Mouse (Mus musculus) hindbrain, embryonic 16.5 days (tissue): Measurements from ENCODE around the gene Nrip1. TPM values are rescaled to one million over a fixed set of nuclear protein-coding genes. Genes with fewer than 3 reads are reported as not detected.

Experiments
- ATAC-seq: fragments of 200-750 bp; cut with Nextera tagmentation; 2 replicates; pipeline ENCODE4 v1.8.0; 2017; ENCODE audit warnings: moderate TSS enrichment, moderate library complexity
- H3K27ac ChIP-seq: fragments of 300-500 bp; sonication (generic); 2 replicates; pipeline ENCODE4 v1.5.1; 2014; ENCODE audit warnings: low read depth, mild to moderate bottlenecking, control low read depth, low read length, moderate library complexity
- H3K27me3 ChIP-seq: fragments of 300-500 bp; sonication (generic); replicated peaks from 2 replicates; pipeline ENCODE4 v1.6.1; 2014; ENCODE audit warnings: low read length; ENCODE audit not compliant: control insufficient read depth, insufficient read depth
- H3K36me3 ChIP-seq: fragments of 300-500 bp; sonication (generic); 2 replicates; pipeline ENCODE4 v1.6.1; 2014; ENCODE audit warnings: mild to moderate bottlenecking, low read length, moderate library complexity, mixed read lengths; ENCODE audit not compliant: control insufficient read depth, insufficient read depth
- H3K4me1 ChIP-seq: fragments of 300-500 bp; sonication (generic); 2 replicates; pipeline ENCODE4 v1.6.1; 2014; ENCODE audit warnings: low read depth, low read length; ENCODE audit not compliant: control insufficient read depth, insufficient read depth
- H3K4me2 ChIP-seq: fragments of 300-500 bp; sonication (generic); 2 replicates; pipeline ENCODE4 v1.6.1; 2014; ENCODE audit warnings: mild to moderate bottlenecking, low read length, control low read depth, moderate library complexity
- H3K4me3 ChIP-seq: fragments of 300-500 bp; sonication (generic); 2 replicates; pipeline ENCODE4 v1.5.1; 2014; ENCODE audit warnings: mild to moderate bottlenecking, low read length, control low read depth, moderate library complexity
- H3K9ac ChIP-seq: fragments of 300-500 bp; sonication (generic); 2 replicates; pipeline ENCODE4 v1.6.1; 2014; ENCODE audit warnings: low read depth, mild to moderate bottlenecking, control low read depth, low read length, moderate library complexity
- H3K9me3 ChIP-seq: fragments of 300-500 bp; sonication (generic); 2 replicates; pipeline ENCODE4 v1.6.1; 2014; ENCODE audit warnings: mild to moderate bottlenecking, low read length, moderate library complexity; ENCODE audit not compliant: control insufficient read depth
- WGBS: fragments of 180-500 bp; shearing (Covaris S2); extraction: QIAGEN DNeasy Blood & Tissue Kit; methylation state at CpG from one replicate; pipeline ENCODE4 v1.1.7; 2014; 5-methylcytosine and 5-hydroxymethylcytosine counted together
- polyA plus RNA-seq: library from polyadenylated mRNA; unstranded; fragments of >200 nt; fragmentation: Nextera tagmentation; extraction: Ambion mirVana; gene quantifications from 2 replicates; pipeline ENCODE4 v1.2.1, GENCODE M21; 2015

Nrip1 gene
- polyA plus RNA-seq, 1 experiment from 2014 or later: 29.0 TPM

GRCm38 (mm10) chr16:76316940-76317822, 56.4 kb downstream of the Nrip1 start:
- Histone ChIP-seq H3K27me3 (no peaks in the 10 kb centered on the region), H3K9ac (no peak overlapping the region), H3K4me3 (no peak overlapping the region), H3K4me1 (peaks cover 28% of the 10 kb centered on the region), H3K9me3 (no peaks in the 10 kb centered on the region), H3K4me2 (no peak overlapping the region), H3K27ac (no peak overlapping the region), H3K36me3 (no peaks in the 10 kb centered on the region)
- no peak for ATAC-seq
- 80% methylated on average over 22 of the region's 22 CpGs for WGBS

DNA sequence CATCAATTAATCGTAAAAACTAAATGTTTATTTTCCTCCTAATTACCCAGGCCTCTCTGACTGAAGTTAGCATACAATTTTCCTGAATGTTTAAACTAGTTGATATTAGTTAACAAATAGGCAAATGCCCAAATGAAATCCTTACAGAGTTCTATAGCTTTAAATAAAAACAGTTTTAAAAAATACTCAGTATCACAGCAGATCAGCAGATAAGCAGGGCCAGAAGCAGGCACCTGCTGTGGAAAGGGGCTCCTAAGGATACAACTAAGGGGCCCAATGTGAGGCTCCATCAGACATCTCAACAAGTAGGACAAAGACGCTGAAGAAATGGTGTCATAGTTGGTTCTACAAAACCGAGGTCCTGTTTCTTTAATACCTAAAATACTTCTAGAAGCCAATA, 58.0 kb downstream of the Nrip1 start:
- no peaks in the 10 kb centered on the region for H3K27me3 ChIP-seq
- no peak overlapping the region for H3K9ac ChIP-seq
- WGBS: 91% methylated on average over 3 of the region's 3 CpGs
- H3K9me3 ChIP-seq: no peaks in the 10 kb centered on the region
- no peak for ATAC-seq
- no peak overlapping the region for H3K4me3 ChIP-seq
- no peak overlapping the region for H3K4me2 ChIP-seq
- no peak overlapping the region for H3K27ac ChIP-seq
- H3K4me1 ChIP-seq: peaks cover 18% of the 10 kb centered on the region
- H3K36me3 ChIP-seq: no peaks in the 10 kb centered on the region

DNA sequence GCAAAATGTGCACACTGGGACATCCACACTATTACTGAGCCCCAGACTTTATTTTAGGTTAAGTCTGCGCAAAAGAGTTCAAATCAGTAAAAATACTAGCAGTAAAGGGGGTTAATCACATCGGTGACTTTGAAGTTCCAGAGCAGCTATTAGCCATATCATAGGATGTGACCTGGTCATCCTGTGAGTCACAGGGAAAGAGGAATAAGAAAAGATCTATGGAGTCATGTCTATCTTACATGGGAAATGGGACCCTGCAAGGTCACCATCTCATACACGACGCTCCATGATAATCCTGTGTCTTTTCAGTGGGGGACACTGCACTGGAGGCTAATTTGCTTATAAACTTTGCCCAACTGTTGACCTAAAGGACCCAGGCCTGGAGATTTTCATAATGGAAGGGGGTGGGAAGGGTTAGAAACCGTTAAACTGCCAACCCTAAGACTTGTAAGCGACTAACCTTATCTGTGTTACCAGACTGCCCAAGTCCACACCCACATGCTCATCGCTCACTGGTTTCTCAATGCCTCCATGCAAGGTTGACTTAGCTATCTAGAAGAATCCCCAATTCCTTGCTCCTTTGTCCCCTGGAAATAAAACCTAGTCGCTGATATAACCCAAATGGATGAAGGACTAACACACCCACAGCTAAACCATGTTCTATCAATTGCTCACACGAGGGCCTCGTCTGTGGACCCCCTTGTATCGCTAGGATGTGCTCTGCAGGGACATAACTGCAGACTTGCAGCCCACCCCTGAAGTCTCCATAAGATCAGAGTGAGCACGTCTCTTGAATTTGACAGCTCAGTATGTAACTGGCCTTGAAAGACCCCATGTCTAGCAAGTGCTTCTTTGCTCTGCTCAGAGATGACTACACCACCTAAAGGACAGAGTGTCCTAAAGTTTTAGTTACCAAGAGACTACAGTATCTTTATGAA, 59.3 kb downstream of the Nrip1 start:
- 88% methylated on average over 12 of the region's 12 CpGs for WGBS
- peaks cover 9% of the 10 kb centered on the region for H3K4me1 ChIP-seq
- no peaks in the 10 kb centered on the region for H3K9me3 ChIP-seq
- no peaks in the 10 kb centered on the region for H3K36me3 ChIP-seq
- H3K4me3 ChIP-seq: no peak overlapping the region
- H3K27me3 ChIP-seq: no peaks in the 10 kb centered on the region
- H3K9ac ChIP-seq: no peak overlapping the region
- no peak overlapping the region for H3K4me2 ChIP-seq
- no peak overlapping the region for H3K27ac ChIP-seq
- no peak for ATAC-seq

DNA sequence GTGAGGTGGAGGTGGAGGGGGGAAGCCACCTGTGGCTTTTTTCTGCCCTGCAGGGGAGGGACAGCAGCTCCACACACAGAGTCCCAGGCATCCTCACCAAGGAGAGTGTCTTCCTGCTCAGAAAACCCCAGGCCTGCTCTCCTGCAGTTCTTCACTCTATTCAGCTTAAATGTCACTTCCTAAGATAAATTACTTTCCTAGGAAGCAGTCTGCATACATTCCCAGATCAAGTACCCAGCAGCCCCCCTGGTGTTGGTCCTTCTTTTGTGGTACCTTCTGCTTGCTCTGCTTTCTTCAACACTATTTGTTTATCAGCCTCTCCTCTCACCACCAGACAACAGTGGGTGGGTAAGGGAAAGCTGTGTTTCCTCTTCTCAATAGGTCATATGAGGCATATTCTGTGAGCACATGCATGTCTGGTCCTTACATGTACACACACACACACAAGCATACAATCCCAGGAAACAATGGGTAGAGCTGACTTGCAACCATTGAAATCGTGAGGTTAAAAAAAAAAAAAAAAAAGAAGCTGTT, 60.7 kb downstream of the Nrip1 start:
- Histone ChIP-seq H3K36me3 (no peaks in the 10 kb centered on the region), H3K27ac (no peak overlapping the region), H3K9ac (no peak overlapping the region), H3K4me2 (no peak overlapping the region), H3K9me3 (no peaks in the 10 kb centered on the region), H3K4me1 (peaks cover 4% of the 10 kb centered on the region; the same call in 1 of the 2 replicates), H3K4me3 (no peak overlapping the region), H3K27me3 (no peaks in the 10 kb centered on the region)
- ATAC-seq: no peak
- WGBS: 33% methylated on average over 1 of the region's 1 CpGs

DNA sequence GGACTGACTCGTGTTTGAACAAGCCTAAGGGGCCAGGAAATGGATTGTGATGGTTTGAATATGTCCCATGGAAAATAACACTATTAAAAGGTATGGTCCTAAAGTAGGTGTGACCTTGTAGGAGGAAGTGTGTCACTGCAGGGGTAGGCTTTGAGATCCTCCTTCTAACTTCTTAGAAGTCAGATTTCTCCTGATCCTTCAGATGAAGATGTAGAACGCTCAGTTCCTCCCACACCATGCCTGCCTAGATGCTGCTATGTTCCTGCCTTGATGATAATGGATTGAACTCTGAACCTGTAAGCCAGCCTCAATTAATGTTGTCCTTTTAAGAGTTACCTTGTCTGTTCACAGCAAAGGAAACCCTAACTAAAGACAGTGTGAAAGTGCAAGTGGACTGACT, 62.8 kb downstream of the Nrip1 start:
- Histone ChIP-seq H3K4me2 (no peak overlapping the region), H3K27me3 (no peaks in the 10 kb centered on the region), H3K4me3 (no peak overlapping the region), H3K9me3 (no peaks in the 10 kb centered on the region), H3K36me3 (no peaks in the 10 kb centered on the region), H3K9ac (no peak overlapping the region), H3K4me1 (peaks cover 3% of the 10 kb centered on the region; the same call in 1 of the 2 replicates), H3K27ac (no peak overlapping the region)
- ATAC-seq: no peak
- 89% methylated on average over 2 of the region's 2 CpGs for WGBS

- no peaks in the 10 kb centered on the region for H3K9me3 ChIP-seq
- no peak overlapping the region for H3K27ac ChIP-seq
- no peak overlapping the region for H3K9ac ChIP-seq
- no peak for ATAC-seq
- whole genome bisulfite sequencing: 83% methylated on average over 8 of the region's 8 CpGs
- no peaks in the 10 kb centered on the region for H3K36me3 ChIP-seq
- H3K4me1 ChIP-seq: peaks cover 3% of the 10 kb centered on the region; the same call in 1 of the 2 replicates
- H3K27me3 ChIP-seq: no peaks in the 10 kb centered on the region
- no peak overlapping the region for H3K4me2 ChIP-seq
- no peak overlapping the region for H3K4me3 ChIP-seq
Measured at GRCm38 (mm10) chr16:76310286-76310685, 63.3 kb downstream of the Nrip1 start.

GRCm38 (mm10) chr16:76309280-76309679, 64.3 kb downstream of the Nrip1 start:
- 85% methylated on average over 7 of the region's 7 CpGs for WGBS
- no peak for ATAC-seq
- H3K4me3 ChIP-seq: no peak overlapping the region
- H3K4me2 ChIP-seq: no peak overlapping the region
- no peaks in the 10 kb centered on the region for H3K27me3 ChIP-seq
- no peak overlapping the region for H3K27ac ChIP-seq
- H3K9me3 ChIP-seq: no peaks in the 10 kb centered on the region
- peaks cover 3% of the 10 kb centered on the region; the same call in 1 of the 2 replicates for H3K4me1 ChIP-seq
- no peak overlapping the region for H3K9ac ChIP-seq
- H3K36me3 ChIP-seq: no peaks in the 10 kb centered on the region

DNA sequence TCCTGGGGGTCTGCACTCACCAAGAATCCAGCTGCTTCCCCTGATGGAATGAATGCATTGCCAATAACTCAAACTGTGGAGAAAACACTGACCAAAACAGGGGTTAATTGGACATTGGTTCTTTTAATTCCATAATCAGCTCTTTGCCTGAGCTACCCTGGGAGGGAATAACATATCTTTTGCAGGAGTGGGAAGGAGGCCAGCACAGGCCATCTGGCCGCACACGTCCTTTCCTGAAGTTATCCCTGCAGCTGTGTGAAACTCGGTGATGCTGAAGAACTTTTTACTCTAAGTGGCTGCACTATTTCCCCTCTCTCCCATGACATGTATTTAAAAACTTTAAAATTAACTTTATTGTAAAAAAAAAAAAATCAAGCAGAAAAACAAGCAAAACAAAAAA, 66.6 kb downstream of the Nrip1 start:
- H3K36me3 ChIP-seq: no peaks in the 10 kb centered on the region
- H3K27me3 ChIP-seq: no peaks in the 10 kb centered on the region
- H3K27ac ChIP-seq: no peak overlapping the region
- no peak for ATAC-seq
- no peaks in the 10 kb centered on the region for H3K4me1 ChIP-seq
- no peak overlapping the region for H3K4me2 ChIP-seq
- WGBS: 62% methylated on average over 3 of the region's 3 CpGs
- no peak overlapping the region for H3K4me3 ChIP-seq
- H3K9ac ChIP-seq: no peak overlapping the region
- no peaks in the 10 kb centered on the region for H3K9me3 ChIP-seq

GRCm38 (mm10) chr16:76306446-76306845, 67.2 kb downstream of the Nrip1 start:
- Histone ChIP-seq H3K9ac (no peak overlapping the region), H3K27ac (no peak overlapping the region), H3K36me3 (no peaks in the 10 kb centered on the region), H3K4me3 (no peak overlapping the region), H3K9me3 (no peaks in the 10 kb centered on the region), H3K27me3 (no peaks in the 10 kb centered on the region), H3K4me2 (no peak overlapping the region), H3K4me1 (peaks cover under 1% of the 10 kb centered on the region; the same call in 1 of the 2 replicates)
- WGBS: 91% methylated on average over 4 of the region's 4 CpGs
- no peak for ATAC-seq
